Mouse (Mus musculus): ENCODE measurements at regions not wholly inside any gene's neighbourhood (a gene's known extent, or its start where the extent isn't known, plus 50 kb on each side); places are given as distances from the start of the nearest gene placed in this dataset.

DNA sequence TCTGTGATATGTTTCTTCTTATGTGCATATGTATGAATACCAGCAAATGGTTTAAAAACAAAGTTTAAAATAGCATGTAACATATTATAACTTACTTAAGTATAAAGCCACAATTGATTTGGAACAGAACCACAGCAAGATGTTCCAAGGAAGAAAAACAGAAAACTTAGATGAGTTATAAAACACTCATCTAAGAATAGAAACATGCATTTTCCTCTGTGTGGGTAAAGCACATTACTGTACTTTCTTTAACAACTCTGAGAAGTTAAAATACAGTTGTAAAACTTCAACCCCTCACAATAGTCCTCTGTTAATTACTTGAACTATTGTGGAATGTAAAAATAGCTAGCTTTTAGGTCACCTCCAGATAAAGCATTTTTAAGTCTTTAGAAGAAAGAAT lies 820.3 kb upstream of the Adgrl3 start:
- TF ChIP-seq POLR2A (IDR thresholded peaks at IDR 0.05; ENCODE audit: borderline replicate concordance, insufficient read depth, low read length): no peak
- TF ChIP-seq CTCF (IDR thresholded peaks at IDR 0.05; ENCODE audit: borderline replicate concordance, insufficient read depth, low read depth, low read length): no peak
